Comparison of ENCODE assay signal across 8 mouse cellular contexts in genomic region chr1:195091699-195092219, GRCm38 (mm10). TPM values are rescaled to one million over a fixed set of nuclear protein-coding genes. Genes with fewer than 3 reads are reported as not detected.
DNase-seq lines count a peak whose midpoint lies in the region; ATAC-seq lines count a peak whose summit lies in the region.

No protein-coding gene starts in this region.

- H3K9ac ChIP-seq in lung, embryonic 16.5 days (ENCODE audit: low read length): peak overlapping the region; percentile 59
- H3K9ac ChIP-seq in limb, embryonic 15.5 days: no peak overlapping the region

- H3K4me2 ChIP-seq in lung, embryonic 16.5 days (ENCODE audit: low read depth, low read length): peak overlapping the region; percentile 51
- H3K4me2 ChIP-seq in limb, embryonic 15.5 days: peak overlapping the region; percentile 67

- H3K4me1 ChIP-seq in lung, embryonic 16.5 days (replicated peaks; ENCODE audit: control insufficient read depth, insufficient read depth, low read length): no peaks in the 10 kb centered on the region
- peaks cover 66% of the 10 kb centered on the region for H3K4me1 ChIP-seq in erythroblast, embryonic 14.5 days (ENCODE audit: control insufficient read depth)
- H3K4me1 ChIP-seq in limb, embryonic 15.5 days: peaks cover 7% of the 10 kb centered on the region

- ATAC-seq in lung, embryonic 16.5 days (ENCODE audit: low read depth): peak; percentile 83
- 0 out of 2 replicates have a peak, but pooled peaks have one; percentile 60 for ATAC-seq in limb, embryonic 15.5 days (ENCODE audit: insufficient number of reproducible peaks, low FRiP score, low TSS enrichment, low read depth)

- H3K27me3 ChIP-seq in lung, embryonic 16.5 days (ENCODE audit: control insufficient read depth, insufficient read depth, low read depth, low read length): no peaks in the 10 kb centered on the region
- H3K27me3 ChIP-seq in erythroblast, embryonic 14.5 days (ENCODE audit: control insufficient read depth): no peaks in the 10 kb centered on the region
- H3K27me3 ChIP-seq in limb, embryonic 15.5 days: no peaks in the 10 kb centered on the region

- DNase-seq in lung, postnatal 36 days: no peak
- peak; percentile 3 for DNase-seq in skeletal muscle tissue, adult 2 months (ENCODE audit: low read depth, low spot score)
- no peak for DNase-seq in cerebellum, adult 18-20 months
- no peak for DNase-seq in left cerebral cortex, adult 8-10 months (ENCODE audit: low spot score in 2 of 2)
- no peak for DNase-seq in MN1 (ENCODE audit: low spot score)

- peak overlapping the region; percentile 47 for H3K4me3 ChIP-seq in lung, embryonic 16.5 days (ENCODE audit: low read length)
- H3K4me3 ChIP-seq in erythroblast, embryonic 14.5 days (replicated peaks): peak overlapping the region; percentile 77
- peak overlapping the region; percentile 42 for H3K4me3 ChIP-seq in limb, embryonic 15.5 days

- H3K27ac ChIP-seq in lung, embryonic 16.5 days (ENCODE audit: low read length): peak overlapping the region; percentile 47; the same call in 1 of the 2 replicates
- peak overlapping the region; percentile 62; the same call in 1 of the 2 replicates for H3K27ac ChIP-seq in limb, embryonic 15.5 days

- H3K36me3 ChIP-seq in lung, embryonic 16.5 days (ENCODE audit: control insufficient read depth, insufficient read depth, low read length): 0 out of 2 replicates have a peak, but pooled peaks cover 2% of the 10 kb centered on the region
- peaks cover 43% of the 10 kb centered on the region for H3K36me3 ChIP-seq in erythroblast, embryonic 14.5 days (ENCODE audit: control insufficient read depth)
- 0 out of 2 replicates have a peak, but pooled peaks cover 3% of the 10 kb centered on the region for H3K36me3 ChIP-seq in limb, embryonic 15.5 days

- WGBS in lung, embryonic 16.5 days: 16% methylated on average over 11 of the region's 11 CpGs
- 17% methylated on average over 11 of the region's 11 CpGs for WGBS in limb, embryonic 15.5 days

- H3K9me3 ChIP-seq in lung, embryonic 16.5 days (ENCODE audit: control insufficient read depth, low read length): no peaks in the 10 kb centered on the region
- no peaks in the 10 kb centered on the region for H3K9me3 ChIP-seq in erythroblast, embryonic 14.5 days (ENCODE audit: control insufficient read depth, low read length)
- H3K9me3 ChIP-seq in limb, embryonic 15.5 days: no peaks in the 10 kb centered on the region

RNA-seq across cellular contexts. Expression of gene Cd46, which starts 0.3 kb away (rescaled TPM):
- polyA plus RNA-seq in lung, embryonic 16.5 days (2015; fragmentation: Nextera tagmentation; extraction: Ambion mirVana): 0.87 and 1.5 TPM in 2 replicates
- 0.01 and 0.02 TPM in 2 replicates for polyA plus RNA-seq in erythroblast, embryonic 14.5 days (2012)
- polyA plus RNA-seq in limb, embryonic 15.5 days (2015; fragmentation: Nextera tagmentation; extraction: Ambion mirVana): 0.51 and 0.88 TPM in 2 replicates
- total RNA-seq in left cerebral cortex, adult 8-10 months (2022): 1 to 10 TPM; 3.9 to 5.4 (median 4.8) TPM

RNA-seq across cellular contexts. Expression of gene Cr1l, which starts 39.6 kb away (rescaled TPM):
- polyA plus RNA-seq in lung, embryonic 16.5 days (2015; fragmentation: Nextera tagmentation; extraction: Ambion mirVana): 71.5 and 81.4 TPM in 2 replicates
- 0.61 and 0.83 TPM in 2 replicates for polyA plus RNA-seq in erythroblast, embryonic 14.5 days (2012)
- 69.6 and 71.0 TPM in 2 replicates for polyA plus RNA-seq in limb, embryonic 15.5 days (2015; fragmentation: Nextera tagmentation; extraction: Ambion mirVana)
- total RNA-seq in left cerebral cortex, adult 8-10 months (2022): 10 to 100 TPM; 32.7 to 40.1 (median 35.3) TPM

Comparison
In these comparisons a context has a peak if more than half of its experiments do, and no peak if none do; other contexts are left out.
1. RNA of gene Cr1l, which starts 39.6 kb away (polyA plus RNA-seq): 71.5 to 81.4 TPM in lung, embryonic 16.5 days and 69.6 to 71.0 TPM in limb, embryonic 15.5 days; 0.61 to 0.83 TPM in erythroblast, embryonic 14.5 days; every median in the first group is over 10 times any median in the second.
2. Peak in every context shown above with its lines, with median percentiles within 50 percentile points of each other: H3K4me3 ChIP-seq.